Comparison of ENCODE assay signal across 19 mouse cellular contexts in the genomic region with DNA sequence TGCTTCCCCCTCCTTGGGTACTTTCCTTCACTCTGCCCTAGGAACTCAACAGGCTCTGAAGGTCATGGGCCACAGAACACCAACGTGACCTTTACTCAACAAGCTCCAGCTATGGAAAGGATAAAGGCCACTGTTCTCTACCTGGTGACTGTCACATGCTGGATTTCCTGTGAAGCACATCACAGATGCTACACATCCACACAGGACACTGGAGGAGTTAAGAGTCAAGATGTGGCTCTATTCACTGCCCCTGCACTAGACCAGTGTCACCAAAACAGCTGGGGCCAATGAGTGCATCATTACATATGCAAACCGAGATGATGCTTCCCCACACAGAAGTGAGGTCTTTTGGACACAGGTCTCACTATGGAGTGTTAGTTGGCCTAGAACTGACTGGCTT. TPM values are rescaled to one million over a fixed set of nuclear protein-coding genes. Genes with fewer than 3 reads are reported as not detected.
DNase-seq lines count a peak whose midpoint lies in the region; ATAC-seq and TF ChIP-seq lines count a peak whose summit lies in the region.
"Had no signal": no experiment of that assay in that cellular context is flagged by ENCODE, and none has a peak within 500 bp of the region (broad histone marks: within the 10 kb centered on the region; RNA-seq: fewer than 3 reads in every experiment).

No protein-coding gene starts in this region.

- no peak for TF ChIP-seq RAD21 in CH12.LX (IDR thresholded peaks at IDR 0.05; ENCODE audit: low read depth, low read length)

- no peak for ATAC-seq in liver, postnatal 0 days
- no peak for ATAC-seq in liver, embryonic 12.5 days
- ATAC-seq: activated CD4-positive, CD25-positive, alpha-beta regulatory T cell, adult 4 months; forebrain, embryonic 16.5 days; Patski had no signal

- no peak for TF ChIP-seq CTCF in kidney, adult 2 months (conservative IDR thresholded peaks at IDR 0.05; ENCODE audit: insufficient read depth, insufficient read length, low read depth, low read length)
- TF ChIP-seq CTCF in liver, postnatal 0 days (IDR thresholded peaks at IDR 0.05; ENCODE audit: low read depth) = no peak
- TF ChIP-seq CTCF in CH12.LX (conservative IDR thresholded peaks at IDR 0.05 in 1 of 2, IDR thresholded peaks at IDR 0.05 in 1 of 2; ENCODE audit: low read depth in 2 of 2, low read length in 2 of 2) = no peak
- no peak for TF ChIP-seq CTCF in cerebellum, adult 2 months (IDR thresholded peaks at IDR 0.05; ENCODE audit: borderline replicate concordance, insufficient read depth, low read depth, low read length)

- no peaks in the 10 kb centered on the region for H3K79me2 ChIP-seq in CH12.LX (replicated peaks; ENCODE audit: control insufficient read depth, extremely low read depth, insufficient read depth, poor library complexity, severe bottlenecking)

- H3K9ac ChIP-seq in liver, postnatal 0 days (replicated peaks) = no peak overlapping the region
- no peak overlapping the region for H3K9ac ChIP-seq in liver, embryonic 12.5 days
- H3K9ac ChIP-seq in CH12.LX (ENCODE audit: insufficient read depth, low read depth) = peak overlapping the region; percentile 86
- H3K9ac ChIP-seq: embryonic facial prominence, embryonic 13.5 days; forebrain, embryonic 12.5 days; heart, embryonic 12.5 days; hindbrain, embryonic 15.5 days had no signal

- H3K4me2 ChIP-seq in liver, postnatal 0 days (ENCODE audit: low read depth, low read length) = no peak overlapping the region
- H3K4me2 ChIP-seq in liver, embryonic 12.5 days = no peak overlapping the region
- H3K4me2 ChIP-seq in CH12.LX (ENCODE audit: insufficient read depth, low read depth, poor library complexity, severe bottlenecking) = peak overlapping the region; percentile 85
- H3K4me2 ChIP-seq: embryonic facial prominence, embryonic 13.5 days; forebrain, embryonic 12.5 days; heart, embryonic 12.5 days; hindbrain, embryonic 15.5 days had no signal

- TF ChIP-seq POLR2A in kidney, adult 2 months (IDR thresholded peaks at IDR 0.05; ENCODE audit: low read depth, low read length) = no peak
- 0 out of 2 replicates have a peak, but pooled peaks have one; percentile 36 for TF ChIP-seq POLR2A in CH12.LX (IDR thresholded peaks at IDR 0.05; ENCODE audit: low read depth, low read length)
- no peak for TF ChIP-seq POLR2A in cerebellum, adult 2 months (IDR thresholded peaks at IDR 0.05; ENCODE audit: borderline replicate concordance, insufficient read depth, low read length)

- in situ Hi-C loops in CH12.LX (cut with MboI; ENCODE audit: low pct_ligation_motif_present, low pct_unique_long_range_greater_than_20kb, low sequenced_read_pairs) = loop anchor here (10.0 kb wide), 2 partner anchors 237 to 307 kb away; partner anchors contain the start of gene Atg16l2

- no peaks in the 10 kb centered on the region for H3K36me3 ChIP-seq in kidney, adult 2 months (ENCODE audit: control insufficient read depth, insufficient read depth, low read length)
- H3K36me3 ChIP-seq in liver, postnatal 0 days (replicated peaks; ENCODE audit: insufficient read depth, low read length) = no peaks in the 10 kb centered on the region
- H3K36me3 ChIP-seq in liver, embryonic 12.5 days = no peaks in the 10 kb centered on the region
- no peaks in the 10 kb centered on the region for H3K36me3 ChIP-seq in CH12.LX (replicated peaks in 1 of 2; ENCODE audit: control insufficient read depth in 1 of 2, insufficient read depth in 1 of 2, low read length in 1 of 2)
- H3K36me3 ChIP-seq: embryonic facial prominence, embryonic 13.5 days; forebrain, embryonic 12.5 days; heart, embryonic 12.5 days; hindbrain, embryonic 10.5 days; hindbrain, embryonic 15.5 days had no signal

- H3K27me3 ChIP-seq in kidney, adult 2 months (replicated peaks; ENCODE audit: control insufficient read depth, insufficient read depth, low read length) = no peaks in the 10 kb centered on the region
- H3K27me3 ChIP-seq in liver, postnatal 0 days (ENCODE audit: insufficient read depth, low read length) = no peaks in the 10 kb centered on the region
- H3K27me3 ChIP-seq in liver, embryonic 12.5 days (replicated peaks) = no peaks in the 10 kb centered on the region
- H3K27me3 ChIP-seq in CH12.LX (replicated peaks) = no peaks in the 10 kb centered on the region
- no peaks in the 10 kb centered on the region for H3K27me3 ChIP-seq in cerebellum, adult 2 months (ENCODE audit: control insufficient read depth, insufficient read depth, low read length)
- H3K27me3 ChIP-seq: embryonic facial prominence, embryonic 13.5 days; forebrain, embryonic 12.5 days; heart, embryonic 12.5 days; hindbrain, embryonic 15.5 days; Patski had no signal

- peak; percentile 42 for DNase-seq in kidney, adult 2 months
- DNase-seq in kidney, postnatal 10 days = no peak
- no peak for DNase-seq in liver, postnatal 0 days
- peak; percentile 75 for DNase-seq in CH12.LX (ENCODE audit: extremely low read depth)
- peak; percentile 47 for DNase-seq in yolk sac, embryonic 10.5 days (ENCODE audit: low spot score)
- DNase-seq in cerebellum, adult 2 months = no peak
- DNase-seq: cerebellum, adult 11-12 months; cerebellum, adult 9-11 months; cerebellum, postnatal 36 days; gastrocnemius, postnatal 25 days had no signal

- no peaks in the 10 kb centered on the region for H3K9me3 ChIP-seq in liver, postnatal 0 days (ENCODE audit: low read length)
- no peaks in the 10 kb centered on the region for H3K9me3 ChIP-seq in liver, embryonic 12.5 days (replicated peaks)
- no peaks in the 10 kb centered on the region for H3K9me3 ChIP-seq in CH12.LX (replicated peaks; ENCODE audit: low read length)
- H3K9me3 ChIP-seq: embryonic facial prominence, embryonic 13.5 days; forebrain, embryonic 12.5 days; heart, embryonic 12.5 days; hindbrain, embryonic 10.5 days; hindbrain, embryonic 15.5 days had no signal

- H3K4me3 ChIP-seq in kidney, adult 2 months (ENCODE audit: insufficient read depth, low read depth, low read length) = no peak overlapping the region
- H3K4me3 ChIP-seq in liver, postnatal 0 days (ENCODE audit: low read depth, low read length) = no peak overlapping the region
- H3K4me3 ChIP-seq in liver, embryonic 12.5 days = no peak overlapping the region
- peak overlapping the region in 1 of 3 experiments; percentile 28 for H3K4me3 ChIP-seq in CH12.LX (replicated peaks in 1 of 3; ENCODE audit: low read depth in 2 of 3, low read length in 2 of 3, poor library complexity in 1 of 3)
- no peak overlapping the region for H3K4me3 ChIP-seq in cerebellum, adult 2 months (replicated peaks; ENCODE audit: insufficient read depth, low read depth, low read length)
- H3K4me3 ChIP-seq: embryonic facial prominence, embryonic 13.5 days; forebrain, embryonic 12.5 days; heart, embryonic 12.5 days; hindbrain, embryonic 10.5 days; hindbrain, embryonic 15.5 days had no signal

- H3K4me1 ChIP-seq in kidney, adult 2 months (ENCODE audit: control insufficient read depth, insufficient read depth, low read length) = peaks cover 27% of the 10 kb centered on the region
- peaks cover 34% of the 10 kb centered on the region for H3K4me1 ChIP-seq in liver, postnatal 0 days (ENCODE audit: insufficient read depth)
- peaks cover 48% of the 10 kb centered on the region for H3K4me1 ChIP-seq in liver, embryonic 12.5 days
- peaks cover 44 to 89% of the 10 kb centered on the region in 2 experiments for H3K4me1 ChIP-seq in CH12.LX (ENCODE audit: control insufficient read depth in 1 of 2, insufficient read depth in 2 of 2)
- no peaks in the 10 kb centered on the region for H3K4me1 ChIP-seq in cerebellum, adult 2 months (ENCODE audit: control insufficient read depth, insufficient read depth, low read length)
- H3K4me1 ChIP-seq: forebrain, embryonic 12.5 days; hindbrain, embryonic 15.5 days had no signal

- dilution Hi-C loops in CH12.LX (cut with MboI; ENCODE audit: extremely low pct_ligation_motif_present, extremely low pct_unique_long_range_greater_than_20kb, low sequenced_read_pairs) = no loop called here

- no peak overlapping the region for H3K27ac ChIP-seq in kidney, adult 2 months (ENCODE audit: insufficient read depth, low read depth, low read length)
- peak overlapping the region; percentile 96; the same call in 1 of the 2 replicates for H3K27ac ChIP-seq in liver, postnatal 0 days (ENCODE audit: low read depth)
- H3K27ac ChIP-seq in liver, embryonic 12.5 days = no peak overlapping the region
- peak overlapping the region; percentile 99 for H3K27ac ChIP-seq in CH12.LX (ENCODE audit: insufficient read depth, low read depth)
- H3K27ac ChIP-seq in cerebellum, adult 2 months (ENCODE audit: insufficient read depth, low read length) = no peak overlapping the region
- H3K27ac ChIP-seq: embryonic facial prominence, embryonic 13.5 days; forebrain, embryonic 12.5 days; hindbrain, embryonic 10.5 days; hindbrain, embryonic 15.5 days had no signal

- TF ChIP-seq EP300 in liver, postnatal 0 days (IDR thresholded peaks at IDR 0.05; ENCODE audit: low read depth) = no peak
- TF ChIP-seq EP300 in CH12.LX (IDR thresholded peaks at IDR 0.05; ENCODE audit: low read length) = no peak; the same call in 1 of the 2 replicates

- 76% methylated on average over 2 of the region's 2 CpGs for WGBS in kidney, adult 2 months
- WGBS in liver, postnatal 0 days (ENCODE audit: insufficient replicate concordance) = 59% methylated on average over 2 of the region's 2 CpGs
- 57% methylated on average over 2 of the region's 2 CpGs for WGBS in liver, embryonic 12.5 days (ENCODE audit: insufficient replicate concordance)
- 86% methylated on average over 2 of the region's 2 CpGs for WGBS in cerebellum, adult 2 months

TF ChIP-seq in CH12.LX, 34 proteins besides CTCF, POLR2A, EP300 and RAD21 (continues in another document):
- TF ChIP-seq ZC3H11A (IDR thresholded peaks at IDR 0.05; ENCODE audit: low read depth, low read length) (no peak), HCFC1 (IDR thresholded peaks at IDR 0.05; ENCODE audit: low read depth, low read length) (no peak), NRF1 (IDR thresholded peaks at IDR 0.05; ENCODE audit: low read depth, low read length) (no peak), USF2 (conservative IDR thresholded peaks at IDR 0.05; ENCODE audit: low read depth, low read length) (0 out of 2 replicates have a peak, but pooled peaks have one; percentile 9)

RNA-seq across cellular contexts. Expression of gene Fchsd2, which starts 25.1 kb away (rescaled TPM):
- 5.3 and 7.1 TPM in 2 replicates for polyA plus RNA-seq in kidney, adult 2 months (2012; rRNA removed)
- 7.4 and 7.8 TPM in 2 replicates for polyA plus RNA-seq in liver, postnatal 0 days (2015; fragmentation: Nextera tagmentation; extraction: Ambion mirVana)
- 8.0 and 8.8 TPM in 2 replicates for polyA plus RNA-seq in liver, embryonic 12.5 days (2016; fragmentation: Nextera tagmentation; extraction: Ambion mirVana)
- total RNA-seq in CH12.LX (2012; rRNA removed) (25.5 and 26.1 TPM in 2 replicates), CH12.LX (2014; rRNA removed) (23.8 and 25.9 TPM in 2 replicates)
- 37.5 and 38.2 TPM in 2 replicates for polyA plus RNA-seq in CH12.LX (2012; ENCODE audit: insufficient read length, low read depth)
- polyA plus RNA-seq in cerebellum, adult 2 months (2012; rRNA removed) = 27.6 and 29.3 TPM in 2 replicates

RNA-seq across cellular contexts. Expression of gene P2ry2, which starts 54.9 kb away (rescaled TPM):
- polyA plus RNA-seq in kidney, adult 2 months (2012; rRNA removed) = 15.0 and 16.9 TPM in 2 replicates
- 3.8 and 4.2 TPM in 2 replicates for polyA plus RNA-seq in liver, postnatal 0 days (2015; fragmentation: Nextera tagmentation; extraction: Ambion mirVana)
- 1.2 TPM in 2 replicates for polyA plus RNA-seq in liver, embryonic 12.5 days (2016; fragmentation: Nextera tagmentation; extraction: Ambion mirVana)
- 1.5 and 1.7 TPM in 2 replicates for total RNA-seq in CH12.LX (2012; rRNA removed)
- 0.54 and 0.87 TPM in 2 replicates for total RNA-seq in CH12.LX (2014; rRNA removed)
- polyA plus RNA-seq in CH12.LX (2012; ENCODE audit: insufficient read length, low read depth) = 1.4 and 1.9 TPM in 2 replicates
- 0.75 and 0.76 TPM in 2 replicates for polyA plus RNA-seq in cerebellum, adult 2 months (2012; rRNA removed)
- polyA plus RNA-seq: forebrain, embryonic 16.5 days had no signal

Comparison
In these comparisons a context has a peak if more than half of its experiments do, and no peak if none do; other contexts are left out.
1. DNase-seq: peak in kidney, adult 2 months (single experiment), CH12.LX (single experiment) and yolk sac, embryonic 10.5 days (single experiment); none in kidney, postnatal 10 days (single experiment), liver, postnatal 0 days (single experiment) and cerebellum, adult 2 months (0 of 2).
2. H3K27ac ChIP-seq: peak in liver, postnatal 0 days (single experiment) and CH12.LX (single experiment); none in kidney, adult 2 months (single experiment), liver, embryonic 12.5 days (single experiment) and cerebellum, adult 2 months (single experiment).